Mouse (Mus musculus) stomach, embryonic 14.5 days (tissue): ENCODE results near the gene Gm37240. TPM values are rescaled to one million over a fixed set of nuclear protein-coding genes. Genes with fewer than 3 reads are reported as not detected.
"Not testable (repeated sequence)": the region's sequence is repeated elsewhere in the genome, so short reads cannot be mapped to it uniquely, and the experiment has no call there.

Source experiments
- ATAC-seq: fragments of 200-750 bp; cut with Nextera tagmentation; 2 replicates; pipeline ENCODE4 v1.8.0; 2017; ENCODE audit warnings: low read depth, moderate TSS enrichment; ENCODE audit not compliant: insufficient number of reproducible peaks, insufficient read depth, low FRiP score
- H3K27ac ChIP-seq: fragments of 300-500 bp; sonication (generic); 2 replicates; pipeline ENCODE4 v1.5.1; 2014; ENCODE audit warnings: mild to moderate bottlenecking, low read length, moderate library complexity, mixed read lengths
- H3K27me3 ChIP-seq: fragments of 300-500 bp; sonication (generic); 2 replicates; pipeline ENCODE4 v1.6.1; 2014; ENCODE audit warnings: low read length, control low read depth, mixed read lengths; ENCODE audit not compliant: control insufficient read depth, insufficient read depth
- H3K36me3 ChIP-seq: fragments of 300-500 bp; sonication (generic); 2 replicates; pipeline ENCODE4 v1.6.1; 2014; ENCODE audit warnings: mild to moderate bottlenecking, control low read depth, low read length, moderate library complexity, mixed read lengths; ENCODE audit not compliant: control insufficient read depth, insufficient read depth
- H3K4me1 ChIP-seq: fragments of 300-500 bp; sonication (generic); 2 replicates; pipeline ENCODE4 v1.6.1; 2014; ENCODE audit warnings: low read length, control low read depth, mixed read lengths; ENCODE audit not compliant: control insufficient read depth, insufficient read depth
- H3K4me2 ChIP-seq: fragments of 300-500 bp; sonication (generic); replicated peaks from 2 replicates; pipeline ENCODE4 v1.6.1; 2014; ENCODE audit warnings: low read depth, low read length, control low read depth
- H3K4me3 ChIP-seq: fragments of 300-500 bp; sonication (generic); 2 replicates; pipeline ENCODE4 v1.5.1; 2014; ENCODE audit warnings: low read depth, low read length, control low read depth
- H3K9ac ChIP-seq: fragments of 300-500 bp; sonication (generic); replicated peaks from 2 replicates; pipeline ENCODE4 v1.6.1; 2014; ENCODE audit warnings: low read depth, mild to moderate bottlenecking, control low read depth, low read length, moderate library complexity, mixed read lengths
- H3K9me3 ChIP-seq: fragments of 300-500 bp; sonication (generic); 2 replicates; pipeline ENCODE4 v1.6.1; 2016; ENCODE audit warnings: low read depth, low read length, control low read depth; ENCODE audit not compliant: control insufficient read depth
- WGBS: fragments of 180-500 bp; shearing (Covaris S2); extraction: QIAGEN DNeasy Blood & Tissue Kit; methylation state at CpG from one replicate; pipeline ENCODE4 v1.1.7; 2014; 5-methylcytosine and 5-hydroxymethylcytosine counted together
- polyA plus RNA-seq: library from polyadenylated mRNA; unstranded; fragments of >200 nt; fragmentation: Nextera tagmentation; extraction: Ambion mirVana; gene quantifications from 2 replicates; pipeline ENCODE4 v1.2.1, GENCODE M21; 2014

Gm37240 gene
- polyA plus RNA-seq, 1 experiment from 2014 or later, result 9.6 TPM

DNA sequence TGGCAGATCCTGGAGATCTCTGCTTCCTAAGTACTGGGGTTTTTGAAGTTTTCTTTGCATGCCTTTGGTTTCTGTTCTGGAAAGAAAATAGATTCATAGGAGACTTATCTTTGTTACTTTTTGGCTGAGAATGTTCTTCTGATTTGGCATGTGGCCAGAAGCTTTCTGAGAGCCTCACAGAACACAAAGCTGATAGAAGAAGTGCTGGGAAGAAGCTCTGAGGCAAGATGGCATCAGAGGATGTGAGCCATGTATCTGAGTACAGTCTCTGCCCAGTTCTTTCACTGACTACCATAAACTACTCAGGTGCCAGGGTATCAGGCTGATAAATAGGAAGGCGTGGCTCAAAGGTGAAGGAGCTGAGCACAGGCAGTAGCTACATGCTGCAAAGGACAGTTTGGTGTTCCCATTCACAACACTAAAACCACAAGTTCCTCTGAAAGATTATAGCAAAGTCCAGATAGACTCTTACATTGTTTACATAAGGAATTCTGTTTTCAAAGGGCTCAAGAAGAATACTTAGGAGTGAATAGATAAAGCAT is 1019.8 kb downstream of the Gm37240 start:
- Histone ChIP-seq H3K4me2 (no peak overlapping the region), H3K36me3 (no peaks in the 10 kb centered on the region), H3K9ac (no peak overlapping the region), H3K9me3 (no peaks in the 10 kb centered on the region), H3K27ac (no peak overlapping the region), H3K4me3 (no peak overlapping the region), H3K4me1 (peaks cover 13% of the 10 kb centered on the region; the same call in 1 of the 2 replicates), H3K27me3 (no peaks in the 10 kb centered on the region)
- 54% methylated on average over 1 of the region's 1 CpGs for WGBS
- no peak for ATAC-seq

DNA sequence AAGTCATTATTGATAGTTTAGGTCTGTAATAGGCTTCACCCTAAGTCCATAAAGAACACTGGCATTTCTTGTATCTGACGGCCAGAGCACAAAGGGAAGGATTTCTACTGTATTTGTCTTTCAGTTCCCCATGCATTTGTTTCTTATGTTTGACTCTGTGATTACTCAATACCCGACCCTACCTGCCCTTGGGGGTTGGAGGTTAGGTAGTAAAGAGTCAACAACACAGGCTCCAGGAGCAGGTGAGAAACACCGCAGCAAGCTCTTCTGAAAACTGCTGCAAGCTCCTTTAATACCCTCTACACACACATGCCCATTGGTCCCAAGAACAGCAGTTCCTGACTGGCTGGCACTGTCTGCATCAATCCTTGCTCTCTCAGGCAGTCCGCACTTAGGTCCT is 1020.5 kb downstream of the Gm37240 start:
- no peaks in the 10 kb centered on the region for H3K36me3 ChIP-seq
- H3K4me3 ChIP-seq, result no peak overlapping the region
- peaks cover 13% of the 10 kb centered on the region; the same call in 1 of the 2 replicates for H3K4me1 ChIP-seq
- no peaks in the 10 kb centered on the region for H3K9me3 ChIP-seq
- ATAC-seq, result no peak
- H3K27ac ChIP-seq, result no peak overlapping the region
- 35% methylated on average over 4 of the region's 4 CpGs for WGBS
- H3K4me2 ChIP-seq, result no peak overlapping the region
- no peaks in the 10 kb centered on the region for H3K27me3 ChIP-seq
- no peak overlapping the region for H3K9ac ChIP-seq

DNA sequence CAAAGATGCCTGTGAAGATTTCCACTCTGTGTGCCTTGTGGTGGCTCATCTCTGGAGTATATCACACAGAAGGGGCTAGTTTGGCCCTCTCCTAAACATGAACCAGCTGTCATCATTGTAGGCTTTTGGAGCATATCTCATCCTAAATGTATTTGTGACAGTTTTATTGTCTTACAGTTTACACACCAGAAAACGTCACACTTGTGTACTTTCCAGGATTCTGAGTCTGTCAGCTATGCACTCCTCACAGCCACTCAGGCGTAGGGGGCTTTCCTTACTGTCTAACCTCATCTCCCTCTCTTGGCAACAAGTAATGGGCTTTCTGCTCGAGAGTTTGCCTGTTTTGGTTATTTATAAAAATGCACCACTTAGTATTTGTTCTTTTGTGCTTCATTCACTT is 1021.6 kb downstream of the Gm37240 start:
- no peak overlapping the region for H3K27ac ChIP-seq
- no peaks in the 10 kb centered on the region for H3K9me3 ChIP-seq
- no peaks in the 10 kb centered on the region for H3K36me3 ChIP-seq
- H3K4me1 ChIP-seq, result peaks cover 13% of the 10 kb centered on the region; the same call in 1 of the 2 replicates
- H3K27me3 ChIP-seq, result no peaks in the 10 kb centered on the region
- H3K9ac ChIP-seq, result no peak overlapping the region
- ATAC-seq, result no peak
- no peak overlapping the region for H3K4me2 ChIP-seq
- 59% methylated on average over 3 of the region's 3 CpGs for WGBS
- no peak overlapping the region for H3K4me3 ChIP-seq

DNA sequence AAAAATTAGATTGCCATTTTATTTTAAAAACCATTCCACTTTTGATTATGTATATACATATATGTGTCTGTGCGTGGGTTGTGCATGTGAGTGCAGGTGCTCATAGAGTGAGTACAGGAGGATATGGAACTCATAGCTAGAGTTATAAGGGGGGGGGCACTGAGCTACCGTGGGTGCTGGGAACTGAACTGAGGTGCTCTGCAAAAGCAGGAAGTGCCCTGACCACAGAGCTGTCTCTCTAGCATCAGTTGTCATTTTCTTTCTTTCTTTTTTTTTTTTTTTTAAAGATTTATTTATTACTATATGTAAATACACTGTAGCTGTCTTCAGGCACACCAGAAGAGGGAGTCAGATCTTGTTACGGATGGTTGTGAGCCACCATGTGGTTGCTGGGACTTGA is 1025.5 kb downstream of the Gm37240 start:
- H3K9me3 ChIP-seq, ATAC-seq, H3K36me3 ChIP-seq, H3K27ac ChIP-seq, H3K9ac ChIP-seq, H3K4me1 ChIP-seq, H3K4me3 ChIP-seq, H3K27me3 ChIP-seq, H3K4me2 ChIP-seq: not testable (repeated sequence)
- WGBS, result 92% methylated on average over 3 of the region's 3 CpGs

DNA sequence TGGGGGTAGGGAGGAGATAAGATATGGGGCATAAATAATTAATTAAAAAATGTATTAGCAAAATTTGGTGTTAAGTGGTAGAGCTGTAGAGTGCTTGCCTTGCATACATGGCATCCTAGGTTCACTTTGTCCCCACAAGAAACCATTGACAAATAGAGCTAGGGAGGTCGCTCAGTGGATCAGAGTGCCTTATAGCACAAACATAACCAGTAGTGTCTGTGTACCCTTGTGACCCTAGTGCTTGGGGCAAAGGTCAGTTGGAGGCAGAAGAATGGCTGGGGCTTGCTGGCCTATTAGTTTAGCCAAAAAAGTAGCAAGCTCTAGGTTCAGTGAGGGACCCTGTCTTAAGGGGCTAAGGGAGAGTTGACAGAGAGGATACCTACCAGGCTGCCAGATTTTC is 1026.6 kb downstream of the Gm37240 start:
- 54% methylated on average over 1 of the region's 1 CpGs for WGBS
- no peak overlapping the region for H3K27ac ChIP-seq
- no peaks in the 10 kb centered on the region for H3K36me3 ChIP-seq
- no peak overlapping the region for H3K4me3 ChIP-seq
- no peaks in the 10 kb centered on the region for H3K9me3 ChIP-seq
- no peak overlapping the region for H3K9ac ChIP-seq
- H3K27me3 ChIP-seq, result no peaks in the 10 kb centered on the region
- H3K4me1 ChIP-seq, result no peaks in the 10 kb centered on the region
- ATAC-seq, result no peak
- H3K4me2 ChIP-seq, result no peak overlapping the region

DNA sequence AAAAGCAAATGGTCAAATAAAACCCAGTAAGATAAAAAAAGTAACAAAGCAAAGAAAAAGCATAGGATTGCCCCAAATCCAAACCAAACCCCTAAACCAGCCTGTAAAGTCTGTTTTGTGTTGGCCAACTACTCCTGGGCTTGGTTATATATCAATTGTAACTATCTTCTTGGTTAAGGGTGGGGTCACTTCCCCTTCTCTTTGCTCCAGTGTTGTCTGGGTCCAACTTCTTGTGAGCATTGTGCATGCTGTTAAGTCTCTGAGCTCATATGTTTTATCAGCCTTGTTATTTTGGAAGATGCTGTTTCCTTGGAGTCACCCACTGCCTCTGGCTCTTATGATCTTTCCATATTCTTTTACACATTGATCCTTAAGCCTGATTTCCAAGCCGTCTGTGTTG is 1032.9 kb downstream of the Gm37240 start:
- no peaks in the 10 kb centered on the region for H3K27me3 ChIP-seq
- H3K27ac ChIP-seq, result no peak overlapping the region

DNA sequence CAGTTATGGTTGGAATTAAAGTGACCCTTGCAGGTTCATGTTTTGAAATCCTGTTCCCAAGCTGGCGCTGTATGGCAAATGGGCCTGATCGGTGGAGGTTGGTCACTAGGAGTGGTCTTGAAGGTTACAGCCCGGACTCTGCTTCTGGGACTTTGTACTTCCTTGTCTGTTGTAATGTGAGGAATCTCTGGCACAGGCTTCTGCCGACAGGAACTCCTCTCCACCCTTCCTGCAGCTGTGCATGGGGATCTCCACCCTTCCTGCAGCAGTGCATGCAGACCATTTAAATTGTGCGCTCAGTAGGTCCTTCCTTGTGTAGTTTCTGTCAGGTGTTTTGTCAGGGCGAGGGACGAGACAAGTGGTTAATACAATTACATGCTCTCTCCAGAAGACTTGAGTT is 1034.4 kb downstream of the Gm37240 start:
- Histone ChIP-seq H3K36me3 (no peaks in the 10 kb centered on the region), H3K4me2 (no peak overlapping the region), H3K27me3 (no peaks in the 10 kb centered on the region), H3K4me1 (no peaks in the 10 kb centered on the region), H3K9me3 (no peaks in the 10 kb centered on the region), H3K4me3 (no peak overlapping the region), H3K27ac (no peak overlapping the region), H3K9ac (no peak overlapping the region)
- whole genome bisulfite sequencing, result 76% methylated on average over 7 of the region's 7 CpGs
- ATAC-seq, result no peak

More for the DNA sequence above, 1032.9 kb downstream of the Gm37240 start:
- WGBS, result 86% methylated on average over 1 of the region's 1 CpGs
- Histone ChIP-seq H3K9me3 (no peaks in the 10 kb centered on the region), H3K4me3 (no peak overlapping the region), H3K9ac (no peak overlapping the region), H3K36me3 (no peaks in the 10 kb centered on the region), H3K4me2 (no peak overlapping the region), H3K4me1 (no peaks in the 10 kb centered on the region)
- ATAC-seq, result no peak

DNA sequence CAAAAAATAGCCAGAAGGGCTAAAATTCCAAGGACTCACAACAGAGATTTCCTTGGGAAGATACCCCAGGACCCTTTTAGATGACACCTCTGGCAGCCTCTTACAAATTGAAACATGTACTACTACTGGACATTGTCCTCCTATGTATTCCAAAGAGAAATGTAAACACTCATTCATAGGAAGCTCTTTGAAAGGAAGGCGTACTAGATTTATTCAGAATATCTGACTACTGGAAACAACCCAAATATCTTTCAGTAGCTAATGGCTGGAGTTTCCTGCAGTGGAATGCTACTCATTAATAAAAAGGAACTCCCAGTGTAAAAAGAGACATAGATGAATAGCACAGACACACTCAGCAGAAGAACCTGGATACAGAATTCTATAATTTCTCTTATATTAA is 1035.5 kb downstream of the Gm37240 start:
- Histone ChIP-seq H3K27me3 (no peaks in the 10 kb centered on the region), H3K27ac (no peak overlapping the region), H3K4me1 (no peaks in the 10 kb centered on the region), H3K9me3 (no peaks in the 10 kb centered on the region), H3K36me3 (no peaks in the 10 kb centered on the region), H3K9ac (no peak overlapping the region), H3K4me3 (no peak overlapping the region), H3K4me2 (no peak overlapping the region)
- 33% methylated on average over 1 of the region's 1 CpGs for WGBS
- ATAC-seq, result no peak

DNA sequence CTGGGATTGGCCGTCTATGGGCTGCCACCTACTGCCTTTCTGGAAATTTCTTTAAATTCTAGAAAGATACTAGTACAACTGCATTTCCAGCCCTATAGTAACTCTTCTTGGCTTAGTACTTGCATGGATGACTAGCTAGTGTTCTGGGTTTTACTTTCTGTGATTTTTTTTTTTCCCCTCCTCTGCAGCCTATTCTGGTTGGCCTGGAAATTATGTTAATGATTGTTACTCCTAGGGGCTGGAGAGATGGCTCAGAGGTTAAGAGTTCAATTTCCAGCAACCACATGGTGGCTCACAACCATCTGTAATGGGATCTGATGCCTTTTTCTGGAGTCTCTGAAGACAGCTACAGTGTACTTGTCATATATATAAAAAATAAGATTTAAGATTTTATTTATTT is 1036.9 kb downstream of the Gm37240 start:
- Histone ChIP-seq H3K9ac (no peak overlapping the region), H3K27me3 (no peaks in the 10 kb centered on the region), H3K4me1 (no peaks in the 10 kb centered on the region), H3K27ac (no peak overlapping the region), H3K9me3 (no peaks in the 10 kb centered on the region), H3K4me3 (no peak overlapping the region), H3K4me2 (no peak overlapping the region), H3K36me3 (no peaks in the 10 kb centered on the region)
- 90% methylated on average over 1 of the region's 1 CpGs for WGBS
- ATAC-seq, result no peak
